Mouse (Mus musculus): ENCODE measurements around the gene Carhsp1.
A peak's percentile ranks its signal among the peaks of the same experiment; 100 is the strongest.

DNA sequence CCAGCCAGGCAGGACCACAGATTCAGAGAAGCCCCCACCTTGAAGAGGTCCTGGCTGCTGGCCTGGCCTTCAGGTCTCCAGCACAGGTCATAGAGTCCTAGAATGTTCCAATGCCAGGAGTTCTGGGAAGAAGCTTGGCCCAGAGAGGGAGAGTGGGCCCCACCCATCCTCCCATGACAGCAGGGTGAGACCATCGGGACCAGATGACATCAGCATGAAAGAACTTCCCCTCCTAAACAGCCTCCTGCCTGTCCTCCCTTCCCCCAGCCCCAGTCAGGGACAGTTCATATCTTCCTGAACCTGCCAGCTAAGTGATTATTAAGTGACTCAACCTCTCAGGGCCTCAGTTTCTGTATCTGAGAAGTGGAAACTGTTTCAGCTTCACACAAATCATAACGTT lies 5.5 kb downstream of the Carhsp1 start:
- TF ChIP-seq CTCF (IDR thresholded peaks at IDR 0.05) (no peak), POLR2A (IDR thresholded peaks at IDR 0.05; ENCODE audit: insufficient read depth, low read depth, low read length) (no peak), EP300 (IDR thresholded peaks at IDR 0.05; ENCODE audit: insufficient read depth, low read depth, low read length) (peak; percentile 88)
